Mouse (Mus musculus): ENCODE results near the gene Tbc1d15. TPM values are rescaled to one million over a fixed set of nuclear protein-coding genes. Genes with fewer than 3 reads are reported as not detected.
"Not testable (repeated sequence)": the region's sequence is repeated elsewhere in the genome, so short reads cannot be mapped to it uniquely, and the experiment has no call there.

Gene Tbc1d15
- polyA plus RNA-seq, 1 experiment = 93.5 TPM

- Histone ChIP-seq H3K4me3 (ENCODE audit: insufficient read depth, low read length) (no peak overlapping the region), H3K27ac (ENCODE audit: insufficient read depth, low read length) (no peak overlapping the region), H3K4me1 (ENCODE audit: control insufficient read depth, insufficient read depth, low read length) (no peaks in the 10 kb centered on the region)
- TF ChIP-seq POLR2A (IDR thresholded peaks at IDR 0.05; ENCODE audit: low read depth, low read length) (no peak), CTCF (IDR thresholded peaks at IDR 0.05; ENCODE audit: borderline replicate concordance, insufficient read depth, low read length) (no peak)
Observed at GRCm38 (mm10) chr10:115226586-115226985, 24.7 kb downstream of the Tbc1d15 start.

GRCm38 (mm10) chr10:115223845-115224244 is 27.4 kb downstream of the Tbc1d15 start:
- no peak overlapping the region for H3K4me3 ChIP-seq (ENCODE audit: insufficient read depth, low read length)

GRCm38 (mm10) chr10:115212916-115213580 is 38.2 kb downstream of the Tbc1d15 start:
- H3K27ac ChIP-seq (ENCODE audit: insufficient read depth, low read length) = no peak overlapping the region
- H3K4me3 ChIP-seq (ENCODE audit: insufficient read depth, low read length) = no peak overlapping the region
- TF ChIP-seq CTCF (IDR thresholded peaks at IDR 0.05; ENCODE audit: borderline replicate concordance, insufficient read depth, low read length) (no peak), POLR2A (IDR thresholded peaks at IDR 0.05; ENCODE audit: low read depth, low read length) (no peak)
- no peaks in the 10 kb centered on the region for H3K4me1 ChIP-seq (ENCODE audit: control insufficient read depth, insufficient read depth, low read length)

More at GRCm38 (mm10) chr10:115223845-115224244, 27.4 kb downstream of the Tbc1d15 start:
- Histone ChIP-seq H3K27ac (ENCODE audit: insufficient read depth, low read length) (peak overlapping the region; percentile 47; the same call in 1 of the 2 replicates), H3K4me1 (ENCODE audit: control insufficient read depth, insufficient read depth, low read length) (no peaks in the 10 kb centered on the region)
- TF ChIP-seq POLR2A (IDR thresholded peaks at IDR 0.05; ENCODE audit: low read depth, low read length) (no peak), CTCF (IDR thresholded peaks at IDR 0.05; ENCODE audit: borderline replicate concordance, insufficient read depth, low read length) (no peak)

- no peak for TF ChIP-seq CTCF (IDR thresholded peaks at IDR 0.05; ENCODE audit: borderline replicate concordance, insufficient read depth, low read length)
- TF ChIP-seq POLR2A (IDR thresholded peaks at IDR 0.05; ENCODE audit: low read depth, low read length) = no peak
- no peaks in the 10 kb centered on the region for H3K4me1 ChIP-seq (ENCODE audit: control insufficient read depth, insufficient read depth, low read length)
- H3K4me3 ChIP-seq (ENCODE audit: insufficient read depth, low read length) = no peak overlapping the region
- no peak overlapping the region for H3K27ac ChIP-seq (ENCODE audit: insufficient read depth, low read length)
Observed at GRCm38 (mm10) chr10:115205825-115206224, 45.4 kb downstream of the Tbc1d15 start.

- no peaks in the 10 kb centered on the region for H3K4me1 ChIP-seq (ENCODE audit: control insufficient read depth, insufficient read depth, low read length)
- TF ChIP-seq CTCF (IDR thresholded peaks at IDR 0.05; ENCODE audit: borderline replicate concordance, insufficient read depth, low read length) = no peak
- no peak for TF ChIP-seq POLR2A (IDR thresholded peaks at IDR 0.05; ENCODE audit: low read depth, low read length)
- H3K27ac ChIP-seq (ENCODE audit: insufficient read depth, low read length) = no peak overlapping the region
- no peak overlapping the region for H3K4me3 ChIP-seq (ENCODE audit: insufficient read depth, low read length)
Observed at GRCm38 (mm10) chr10:115205284-115205683, 46.0 kb downstream of the Tbc1d15 start.

- TF ChIP-seq POLR2A (IDR thresholded peaks at IDR 0.05; ENCODE audit: low read depth, low read length) (no peak), CTCF (IDR thresholded peaks at IDR 0.05; ENCODE audit: borderline replicate concordance, insufficient read depth, low read length) (no peak)
- no peak overlapping the region for H3K27ac ChIP-seq (ENCODE audit: insufficient read depth, low read length)
- no peaks in the 10 kb centered on the region for H3K4me1 ChIP-seq (ENCODE audit: control insufficient read depth, insufficient read depth, low read length)
- no peak overlapping the region for H3K4me3 ChIP-seq (ENCODE audit: insufficient read depth, low read length)
Observed at GRCm38 (mm10) chr10:115191214-115191613, 60.1 kb downstream of the Tbc1d15 start.

GRCm38 (mm10) chr10:115187390-115187789 is 63.9 kb downstream of the Tbc1d15 start:
- Histone ChIP-seq H3K4me3 (ENCODE audit: insufficient read depth, low read length) (no peak overlapping the region), H3K27ac (ENCODE audit: insufficient read depth, low read length) (no peak overlapping the region), H3K4me1 (ENCODE audit: control insufficient read depth, insufficient read depth, low read length) (no peaks in the 10 kb centered on the region)
- TF ChIP-seq CTCF (IDR thresholded peaks at IDR 0.05; ENCODE audit: borderline replicate concordance, insufficient read depth, low read length) (no peak), POLR2A (IDR thresholded peaks at IDR 0.05; ENCODE audit: low read depth, low read length) (no peak)

GRCm38 (mm10) chr10:115184697-115185096 is 66.6 kb downstream of the Tbc1d15 start, which contains the start of gene Tph2:
Gene Tph2 (minus strand): TSS chr10:115185022.
- H3K27ac ChIP-seq (ENCODE audit: insufficient read depth, low read length) = no peak within 1 kb of the TSS
- no peak within 1 kb of the TSS for H3K4me3 ChIP-seq (ENCODE audit: insufficient read depth, low read length)
- no peak for TF ChIP-seq POLR2A (IDR thresholded peaks at IDR 0.05; ENCODE audit: low read depth, low read length)
- peak; percentile 21; the same call in 1 of the 2 replicates for TF ChIP-seq CTCF (IDR thresholded peaks at IDR 0.05; ENCODE audit: borderline replicate concordance, insufficient read depth, low read length)
- no peaks in the 10 kb centered on the region for H3K4me1 ChIP-seq (ENCODE audit: control insufficient read depth, insufficient read depth, low read length)

GRCm38 (mm10) chr10:115181034-115181433 is 70.2 kb downstream of the Tbc1d15 start:
- TF ChIP-seq CTCF (IDR thresholded peaks at IDR 0.05; ENCODE audit: borderline replicate concordance, insufficient read depth, low read length) (no peak), POLR2A (IDR thresholded peaks at IDR 0.05; ENCODE audit: low read depth, low read length) (no peak)
- no peaks in the 10 kb centered on the region for H3K4me1 ChIP-seq (ENCODE audit: control insufficient read depth, insufficient read depth, low read length)
- H3K4me3 ChIP-seq (ENCODE audit: insufficient read depth, low read length) = no peak overlapping the region
- H3K27ac ChIP-seq (ENCODE audit: insufficient read depth, low read length) = no peak overlapping the region

GRCm38 (mm10) chr10:115178019-115178418 is 73.2 kb downstream of the Tbc1d15 start:
- not testable (repeated sequence) for H3K4me3 ChIP-seq (ENCODE audit: insufficient read depth, low read length); H3K4me1 ChIP-seq (ENCODE audit: control insufficient read depth, insufficient read depth, low read length); H3K27ac ChIP-seq (ENCODE audit: insufficient read depth, low read length)

Data from embryonic fibroblast, embryonic 13.5 days (primary cell).